Mouse (Mus musculus): ENCODE data around the gene Hoxd9.

Hoxd9 gene

DNA sequence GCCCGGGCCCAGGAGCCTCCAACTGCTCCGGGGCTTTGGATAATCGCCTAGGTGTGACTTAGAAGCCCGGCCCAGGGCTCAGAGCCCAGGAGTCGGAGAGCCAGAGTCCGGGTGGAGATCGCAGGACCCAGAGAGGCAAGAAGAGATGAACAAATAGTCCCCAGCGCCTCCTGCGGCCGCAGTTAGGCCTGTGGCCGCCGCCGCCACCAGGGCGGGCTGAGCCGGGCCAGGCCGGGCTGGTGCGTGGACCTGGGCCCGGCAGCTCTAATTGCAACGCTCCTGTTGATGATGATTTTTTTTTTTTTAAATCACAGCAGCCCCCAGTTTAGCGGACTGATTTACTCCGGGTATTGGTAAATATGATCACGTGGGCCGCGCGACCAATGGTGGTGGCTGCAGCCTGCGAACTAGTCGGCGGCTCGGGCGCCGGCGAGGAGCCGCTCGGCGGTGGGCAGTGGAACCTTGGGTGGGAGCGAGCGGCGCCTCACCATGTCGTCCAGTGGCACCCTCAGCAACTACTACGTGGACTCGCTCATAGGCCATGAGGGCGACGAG, at the start of gene Hoxd9:
Hoxd9 (plus strand) TSS at position 161 of the 555 bp plus-strand sequence.
- no peak for DNase-seq (ENCODE audit: low spot score in 2 of 2)

DNA sequence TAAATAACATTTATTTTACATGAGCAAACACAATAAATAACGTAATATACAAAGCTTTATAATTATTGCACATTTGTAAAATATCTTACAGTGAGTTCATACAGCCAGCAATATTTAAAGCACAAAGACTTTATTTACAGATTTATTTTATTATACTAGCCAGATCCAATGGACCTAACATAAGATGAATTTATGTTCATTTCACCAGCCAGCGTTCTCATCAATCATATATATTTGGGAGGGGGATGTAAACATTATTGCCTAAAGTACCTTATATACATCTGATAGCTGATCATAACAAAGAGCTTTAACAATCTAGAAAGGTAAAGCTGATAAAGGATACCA, 44.6 kb upstream of the Hoxd9 start:
- no peak for DNase-seq (ENCODE audit: low spot score in 2 of 2)

DNA sequence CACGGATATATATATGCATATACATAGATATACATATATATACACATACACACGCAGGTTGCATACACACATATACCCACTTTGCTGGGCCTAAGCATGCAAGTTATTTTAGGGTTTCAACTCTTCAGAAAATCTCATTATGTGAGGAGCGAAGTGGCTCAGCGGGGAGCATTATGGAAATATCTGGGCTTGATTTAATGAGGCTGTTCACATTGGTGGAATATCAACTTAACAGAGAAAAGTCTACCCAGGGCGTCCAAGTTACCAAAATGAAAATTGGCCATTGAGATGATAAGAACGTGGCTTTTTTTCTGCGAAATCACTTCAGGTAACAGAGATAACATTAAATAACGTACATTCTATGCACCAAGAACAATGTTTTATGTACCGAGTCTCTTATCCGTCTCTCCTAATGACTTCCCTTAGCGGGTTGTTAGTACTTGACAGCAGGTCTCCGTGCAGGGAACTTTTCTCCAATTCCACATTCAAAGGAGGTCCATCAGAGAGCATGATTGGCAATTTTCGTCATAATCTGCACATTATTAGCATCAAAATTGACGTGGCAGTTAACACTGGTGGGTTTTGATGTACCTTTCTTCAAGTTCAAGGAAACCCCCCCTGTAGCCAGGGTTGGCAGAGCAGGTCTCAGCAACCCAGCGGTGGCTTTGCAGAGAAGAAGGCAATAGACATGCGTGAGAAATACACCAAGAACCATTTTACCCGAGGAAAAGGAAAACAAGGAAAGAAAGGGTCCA, 43.6 kb upstream of the Hoxd9 start:
- no peak for DNase-seq (ENCODE audit: low spot score in 2 of 2)

DNA sequence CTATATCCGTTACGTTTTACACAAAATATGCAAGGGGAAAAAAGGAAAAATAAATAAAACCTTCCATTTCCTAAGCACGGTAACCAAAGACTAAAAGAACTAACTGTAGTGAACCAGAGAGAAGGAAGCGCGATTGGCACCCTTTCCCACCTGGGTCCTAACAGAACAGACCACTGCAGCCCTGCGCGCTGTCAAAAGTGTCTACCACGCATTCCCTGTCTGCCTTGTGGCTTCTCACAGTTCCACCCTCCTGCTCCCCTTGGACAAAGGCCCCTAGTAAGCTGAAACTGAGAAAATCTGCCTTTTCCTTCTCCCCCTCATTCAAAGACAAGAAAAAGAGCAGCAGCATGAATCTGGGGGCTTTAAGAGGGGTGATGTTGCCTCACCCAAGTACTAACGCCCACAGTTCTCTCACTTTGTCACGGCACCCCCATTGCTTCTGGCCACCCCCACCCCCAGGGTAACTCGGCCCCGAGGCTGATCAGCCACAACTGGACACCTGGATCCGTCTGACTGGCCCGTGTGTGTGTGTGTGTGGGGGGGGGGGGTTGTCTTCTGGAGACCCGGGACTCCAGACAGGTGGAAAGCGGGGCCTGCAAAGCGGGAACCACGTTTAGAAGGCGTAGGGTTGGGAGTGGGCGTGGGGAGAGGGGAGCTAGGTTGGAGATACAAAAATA, 42.6 kb upstream of the Hoxd9 start:
- no peak for DNase-seq (ENCODE audit: low spot score in 2 of 2)

DNA sequence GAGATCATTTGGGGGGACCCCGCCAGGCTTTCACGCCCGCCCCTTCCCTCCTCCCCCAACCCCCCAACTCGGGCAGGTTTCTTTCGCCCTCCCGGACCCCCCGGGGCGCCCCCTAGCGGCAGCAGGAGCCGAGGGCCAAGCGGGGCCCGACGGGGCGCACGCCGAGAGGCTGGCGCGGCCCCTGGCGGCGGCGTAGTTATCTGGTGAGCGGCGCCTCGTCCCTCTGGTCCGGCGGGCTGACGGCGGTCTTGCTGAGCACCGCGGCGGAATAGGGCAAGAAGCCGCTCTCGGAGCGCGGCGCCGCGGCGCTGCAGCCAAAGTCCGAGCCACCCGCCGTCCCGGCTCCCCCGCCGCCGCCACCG, 42.1 kb upstream of the Hoxd9 start:
- DNase-seq (ENCODE audit: low spot score in 2 of 2): no peak

DNA sequence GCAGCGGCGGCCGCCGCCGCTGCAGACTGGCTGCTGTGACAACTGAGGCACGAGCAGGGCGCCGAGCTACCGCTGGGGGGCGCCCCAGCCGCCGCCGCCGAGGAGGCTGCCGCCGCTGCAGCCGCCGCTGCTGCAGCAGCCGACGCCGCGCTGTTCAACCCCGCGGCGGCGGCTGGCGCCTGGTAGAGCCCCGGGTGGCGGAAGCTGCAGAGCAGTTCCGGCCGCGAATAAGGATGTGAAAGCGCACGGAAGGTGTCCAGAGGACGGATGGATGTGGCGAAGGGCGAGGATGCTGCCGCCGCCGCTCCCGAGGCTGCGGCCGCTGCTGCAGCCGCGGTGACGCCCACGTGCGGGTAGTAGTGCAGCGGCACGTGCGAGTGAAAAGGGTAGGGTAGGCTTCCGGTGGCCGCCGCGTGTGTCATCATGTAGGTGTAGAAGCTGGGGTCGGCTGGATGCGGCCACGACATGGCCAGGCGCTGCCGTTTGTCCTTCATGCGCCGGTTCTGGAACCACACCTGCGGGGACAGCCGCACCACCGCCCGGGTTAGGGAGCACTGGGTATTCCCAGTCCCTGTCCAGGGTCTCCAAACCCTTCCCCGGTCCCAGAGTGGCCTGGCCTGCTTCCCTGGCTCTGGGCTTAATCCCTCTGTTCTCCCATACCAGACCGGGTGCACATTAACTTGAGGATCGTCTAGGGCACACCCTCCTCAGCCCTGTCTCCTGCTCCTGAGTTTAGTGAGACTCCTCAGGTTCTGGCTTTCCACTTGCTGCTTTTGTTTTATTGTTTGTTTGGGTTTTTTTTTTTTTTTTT, 41.5 kb upstream of the Hoxd9 start:
- no peak for DNase-seq (ENCODE audit: low spot score in 2 of 2)

DNA sequence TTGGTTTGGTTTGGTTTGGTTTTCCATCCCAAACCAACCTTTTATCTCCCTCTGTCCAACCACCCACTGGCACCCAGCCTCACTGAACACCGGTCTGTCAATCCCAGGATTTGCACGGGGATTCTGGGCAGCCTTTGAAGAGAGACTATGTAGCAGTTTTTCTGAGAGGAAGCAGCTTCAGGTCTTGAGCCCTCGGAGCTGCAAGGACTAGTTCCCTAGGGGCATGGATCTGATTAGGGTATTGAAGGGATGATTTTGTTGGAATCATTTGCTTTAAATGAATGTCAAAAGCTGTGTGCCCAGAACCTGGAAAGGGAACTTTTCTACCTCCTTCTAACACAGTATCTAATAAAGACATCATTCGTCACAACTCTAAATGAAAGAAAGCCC, 40.9 kb upstream of the Hoxd9 start:
- no peak for DNase-seq (ENCODE audit: low spot score in 2 of 2)

DNA sequence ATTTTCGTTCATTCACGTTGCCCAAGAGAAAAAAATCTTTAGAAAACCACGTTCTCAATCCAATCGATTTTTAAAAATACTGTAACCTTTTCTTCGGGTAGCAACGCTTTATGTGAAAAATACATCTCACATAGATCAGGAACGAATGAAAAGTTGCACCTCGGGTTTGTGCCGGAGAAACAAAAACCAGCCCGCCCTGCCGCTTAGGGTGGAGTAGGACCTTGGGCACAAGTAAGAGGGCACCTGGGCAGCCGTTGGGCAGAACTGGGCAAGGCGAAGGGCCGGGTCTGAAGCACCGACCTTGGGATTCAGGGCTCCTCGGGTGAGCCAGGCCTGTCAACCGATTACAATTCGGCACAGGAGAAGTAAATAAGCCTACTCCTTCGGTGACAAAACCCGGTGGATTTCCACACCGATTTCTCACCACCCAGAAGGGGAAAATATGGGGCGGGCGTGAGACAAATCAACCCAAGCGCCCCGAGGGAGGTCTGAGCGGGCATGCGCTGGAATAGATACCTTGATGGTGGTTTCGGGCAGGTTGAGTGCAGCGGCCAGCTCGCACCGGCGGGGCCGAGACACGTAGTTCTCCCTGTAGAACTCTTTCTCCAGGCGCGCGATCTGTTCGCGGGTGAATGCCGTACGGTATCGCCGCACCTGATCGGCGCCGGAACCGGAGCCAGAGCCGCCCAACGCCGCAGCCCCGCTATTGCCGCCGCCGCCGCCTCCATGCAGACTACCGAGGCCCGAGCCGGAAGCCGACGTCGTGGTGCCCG, 40.1 kb upstream of the Hoxd9 start:
- DNase-seq (ENCODE audit: low spot score in 2 of 2): no peak

DNA sequence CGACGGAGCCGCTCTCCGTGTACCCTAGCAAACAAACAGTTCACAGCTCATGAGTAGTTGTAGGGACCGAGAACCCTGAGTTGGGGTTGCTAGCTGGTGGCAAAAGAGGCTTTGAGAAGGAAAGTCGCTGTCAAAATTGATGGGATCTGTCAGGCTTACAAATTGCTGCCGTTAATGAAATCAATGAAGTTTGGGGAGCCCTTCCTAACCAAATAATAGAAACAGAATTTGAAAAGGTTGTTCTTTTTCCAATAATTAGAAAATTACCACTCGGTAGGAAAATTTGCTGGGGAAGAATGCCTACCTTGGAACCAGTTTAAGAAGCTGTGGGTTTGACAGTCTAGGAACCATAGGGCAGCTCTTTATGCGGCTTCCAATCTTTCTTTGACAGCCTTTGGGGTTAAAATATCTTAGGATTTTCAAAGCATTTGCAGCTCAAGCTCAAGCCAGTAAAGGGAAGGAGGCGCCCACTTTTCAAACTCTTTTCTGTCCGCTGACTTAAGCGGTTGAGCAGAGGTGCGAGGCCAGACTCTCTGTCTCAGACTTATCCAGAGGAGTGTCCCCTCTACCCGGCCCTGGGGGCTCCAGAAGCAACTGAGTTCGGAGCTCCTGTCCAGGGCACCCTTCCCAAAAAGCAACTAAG, 39.4 kb upstream of the Hoxd9 start:
- no peak for DNase-seq (ENCODE audit: low spot score in 2 of 2)

DNA sequence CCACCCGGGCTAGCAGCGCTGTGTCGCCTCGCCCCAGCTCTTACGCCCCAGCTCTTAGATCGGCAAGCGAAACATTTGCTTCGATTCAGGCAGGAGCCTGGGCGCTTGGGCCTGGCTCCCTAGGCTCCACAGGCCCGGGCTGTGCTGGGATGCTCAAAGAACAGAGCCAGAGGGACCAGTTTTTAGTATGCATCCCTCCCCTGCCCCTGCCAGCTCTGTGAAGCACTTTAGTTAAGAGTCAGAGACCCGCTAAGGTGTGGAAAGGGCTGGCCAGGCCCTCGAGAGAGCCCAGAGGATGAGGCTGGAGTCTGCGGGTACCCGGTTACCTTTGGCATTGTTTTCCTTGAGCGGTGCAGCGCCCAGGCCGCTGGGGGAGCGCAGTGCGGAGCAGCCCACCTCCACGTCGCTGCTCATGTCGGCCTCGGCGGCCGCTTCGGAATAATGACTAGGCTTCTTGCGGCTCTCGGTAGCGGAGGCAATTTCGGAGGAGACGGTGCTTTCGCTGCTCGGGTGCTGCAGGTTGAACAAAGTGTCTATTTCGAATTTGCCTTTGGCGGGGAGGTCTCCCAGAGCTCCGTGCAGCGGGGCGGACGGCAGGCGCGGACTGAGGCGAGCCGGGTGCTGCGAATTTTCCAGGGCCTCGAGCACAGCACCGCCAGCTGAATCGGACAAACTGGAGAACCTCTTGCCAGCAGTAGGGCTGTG, 38.7 kb upstream of the Hoxd9 start:
- DNase-seq (ENCODE audit: low spot score in 2 of 2): no peak

DNA sequence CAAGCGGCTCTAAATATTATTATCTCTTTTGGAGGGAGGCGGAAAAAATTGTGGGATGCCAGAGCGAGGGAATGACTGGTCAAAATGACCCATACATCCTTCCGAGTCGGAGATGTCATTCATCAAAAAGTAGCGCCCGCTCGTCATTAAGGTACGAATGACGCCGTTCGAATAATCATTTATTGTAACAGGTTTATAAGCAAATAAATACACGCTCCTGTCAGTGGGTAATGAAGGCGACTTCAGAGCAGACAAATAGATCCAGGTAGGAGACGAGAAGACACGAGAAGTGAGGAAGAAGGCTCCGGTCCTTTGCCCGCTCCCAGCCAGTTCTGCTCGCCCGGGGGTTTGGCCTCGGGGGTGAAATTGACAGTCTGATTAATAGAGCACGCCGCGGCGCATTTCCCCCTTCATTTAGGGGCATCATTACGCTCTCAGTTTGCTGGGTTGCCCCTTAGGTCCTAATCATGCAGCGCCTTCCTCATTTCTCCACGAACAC, 38.0 kb upstream of the Hoxd9 start, which contains the start of gene Evx2:
Evx2 (minus strand) TSS at position 51 of the 499 bp plus-strand sequence.
- DNase-seq (ENCODE audit: low spot score in 2 of 2): no peak

DNA sequence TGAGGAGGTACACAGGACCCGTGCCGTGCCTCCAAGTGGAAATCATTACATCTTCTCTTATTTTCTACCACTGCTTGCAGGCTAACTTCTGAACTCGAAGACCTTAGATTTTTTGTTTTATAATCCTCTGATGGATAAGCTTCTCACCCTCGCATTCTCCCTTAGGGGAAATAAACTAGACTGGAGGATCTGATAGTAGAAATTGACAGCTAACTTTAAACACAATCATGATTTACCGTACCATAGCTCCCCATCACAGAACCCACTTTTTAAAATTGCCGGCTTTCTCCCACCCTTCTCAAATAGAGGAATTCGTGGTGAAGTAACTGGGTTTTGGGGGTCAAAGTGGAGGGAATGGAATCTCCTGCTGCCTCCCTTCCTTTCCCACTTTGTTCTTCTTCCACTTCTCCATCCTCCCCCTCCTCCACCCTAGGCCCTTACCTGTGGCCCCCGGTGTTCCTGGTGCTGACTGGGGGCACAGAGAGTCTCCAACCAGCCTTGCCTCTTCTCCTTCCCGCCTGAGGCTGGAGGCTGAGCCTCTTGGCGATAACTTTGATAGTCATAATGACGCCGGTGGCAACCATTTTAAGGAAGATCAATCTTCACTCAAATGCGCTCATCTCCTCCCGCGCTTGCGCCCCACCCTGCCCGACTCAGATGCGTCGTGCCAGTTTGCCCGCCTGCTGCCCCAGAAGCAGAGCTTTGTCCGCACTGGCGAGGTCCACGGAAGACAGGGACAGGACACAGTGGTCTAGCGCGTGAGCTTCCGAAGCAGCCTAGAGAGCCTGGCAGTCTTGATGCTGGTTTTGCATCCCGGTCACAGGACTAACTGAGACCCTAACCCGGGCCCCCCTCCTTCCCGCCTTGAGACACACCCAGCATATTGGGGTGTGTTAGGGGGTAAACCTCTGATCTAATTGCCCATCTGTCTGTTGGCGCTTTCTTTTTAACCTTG, 36.8 kb upstream of the Hoxd9 start:
- DNase-seq (ENCODE audit: low spot score in 2 of 2): no peak

DNA sequence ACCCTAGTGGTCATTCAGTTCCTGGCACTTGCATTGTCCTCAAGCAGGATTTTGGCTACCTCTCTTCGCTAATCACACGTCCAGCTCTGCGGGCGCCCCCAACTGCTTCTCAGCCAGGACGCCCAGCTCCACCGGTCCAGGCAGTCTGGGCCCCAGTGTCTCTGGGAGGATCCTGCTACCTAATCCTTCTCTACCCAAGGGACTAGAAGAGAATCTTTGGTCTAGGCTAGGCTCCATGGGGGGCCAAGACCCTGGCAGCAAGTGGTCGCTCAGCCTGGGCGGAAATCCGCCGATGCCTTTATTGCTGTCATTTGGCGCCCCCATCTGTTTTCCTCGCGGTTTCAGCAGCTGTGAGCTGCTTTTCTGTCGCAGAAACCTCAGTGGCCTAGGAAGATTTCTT, 35.8 kb upstream of the Hoxd9 start:
- DNase-seq (ENCODE audit: low spot score in 2 of 2): no peak

DNA sequence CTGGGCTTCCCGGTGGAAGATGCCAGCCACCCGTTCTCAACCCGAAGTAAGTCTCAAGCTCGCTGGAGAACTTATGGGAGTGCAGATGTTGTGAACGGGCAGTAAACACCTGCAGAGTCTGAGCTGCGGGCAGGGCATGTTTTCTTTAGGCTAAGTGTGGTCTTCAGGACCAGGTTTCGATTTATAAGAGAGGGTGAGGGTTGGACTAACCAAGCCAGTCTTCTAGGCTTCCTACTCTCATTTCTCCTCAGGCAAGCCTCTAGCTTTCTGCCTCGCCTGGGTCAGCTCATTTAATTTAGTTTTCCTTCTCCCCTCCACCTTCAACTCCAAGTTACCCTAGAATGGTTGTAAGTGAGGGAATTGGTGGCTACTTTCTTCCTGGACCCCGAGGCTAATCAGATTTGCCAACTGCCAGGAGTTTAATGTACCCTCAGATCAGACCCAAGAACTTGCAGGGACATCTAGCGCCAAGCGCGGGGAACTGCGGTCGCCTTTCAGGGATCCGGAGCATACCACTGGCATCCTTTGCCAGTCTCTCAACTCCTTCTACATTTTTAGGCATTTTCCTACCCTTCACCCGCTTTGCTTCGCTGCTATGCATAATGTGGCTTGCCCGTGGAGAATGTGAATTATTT, 34.1 kb upstream of the Hoxd9 start:
- DNase-seq (ENCODE audit: low spot score in 2 of 2): no peak

DNA sequence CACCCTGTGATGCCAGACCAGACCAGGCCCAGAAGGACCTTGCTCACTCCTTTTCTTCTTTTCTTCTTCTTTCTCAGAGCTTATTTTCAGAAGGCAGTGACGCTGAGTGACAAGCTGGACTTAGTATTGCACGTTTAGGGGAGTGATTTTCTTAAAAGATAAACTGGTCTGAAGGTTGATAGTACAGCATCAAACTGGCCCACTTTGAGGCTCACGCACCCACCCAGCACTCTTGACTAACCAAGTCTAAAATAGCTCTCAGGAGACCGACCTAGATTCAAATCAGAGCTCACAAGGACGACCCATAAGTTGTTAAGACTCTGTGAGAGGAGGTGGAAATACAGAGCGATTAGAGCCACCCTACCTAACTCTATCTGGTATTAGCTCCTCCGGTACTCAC, 31.1 kb upstream of the Hoxd9 start:
- no peak for DNase-seq (ENCODE audit: low spot score in 2 of 2)

DNA sequence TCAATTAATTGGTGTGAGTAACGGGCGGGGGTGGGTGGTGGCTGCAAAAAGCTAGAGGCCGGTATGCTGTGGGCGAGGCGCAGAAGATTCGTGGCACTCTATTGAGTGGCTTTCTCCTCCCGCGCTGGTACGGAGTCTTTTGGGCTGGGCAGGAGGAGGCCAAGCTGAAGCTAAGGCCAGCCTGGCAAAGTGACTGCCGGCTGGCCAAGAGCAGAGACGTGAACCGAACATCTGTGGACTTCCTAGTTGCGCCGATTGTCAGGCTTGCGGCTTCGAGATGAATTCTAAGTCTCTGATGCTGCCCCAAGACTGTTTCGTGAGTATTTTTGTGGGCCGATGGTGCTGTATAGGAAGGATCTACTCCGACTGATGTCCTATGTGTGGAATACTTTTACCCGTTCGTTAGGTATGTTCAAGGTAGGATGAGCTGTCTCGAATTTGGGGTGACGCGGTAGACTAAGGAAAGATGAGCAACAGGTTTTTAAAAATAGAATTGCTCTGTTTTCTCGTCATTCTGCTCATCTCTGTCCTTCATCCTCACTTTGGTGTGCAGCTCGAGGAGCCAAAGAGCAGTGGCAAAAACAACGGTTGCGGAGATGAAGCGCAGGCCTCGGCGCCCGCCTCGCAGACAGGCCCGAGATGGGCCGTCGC, 30.2 kb upstream of the Hoxd9 start:
- no peak for DNase-seq (ENCODE audit: low spot score in 2 of 2)

DNA sequence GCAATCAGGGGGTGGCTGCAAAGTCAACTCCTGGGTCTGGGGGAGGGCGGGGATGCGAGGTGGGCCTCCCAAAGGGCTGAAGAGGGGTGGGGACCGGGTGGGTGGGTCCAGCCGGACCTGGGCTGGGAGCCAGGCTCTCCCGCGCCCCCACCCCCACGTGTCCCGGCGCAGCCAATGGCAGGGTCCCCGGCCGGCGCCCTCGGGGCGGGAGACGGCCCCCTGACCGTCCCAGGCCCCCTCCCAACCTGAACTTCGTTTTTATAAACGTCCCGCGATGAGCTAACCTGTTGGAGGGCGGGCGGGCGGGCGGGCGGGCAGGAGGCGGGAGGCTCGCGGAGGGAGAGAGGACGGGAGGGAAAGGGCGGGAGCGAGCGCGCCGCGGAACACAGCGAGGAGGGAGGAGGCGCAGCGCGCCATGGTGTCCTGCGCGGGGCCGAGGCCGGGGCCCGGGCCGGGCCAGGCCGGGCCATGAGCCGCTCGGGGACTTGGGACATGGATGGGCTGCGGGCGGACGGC, 29.6 kb upstream of the Hoxd9 start, which contains the start of gene Hoxd13:
Hoxd13 (plus strand) TSS at position 469 of the 516 bp plus-strand sequence.
- no peak for DNase-seq (ENCODE audit: low spot score in 2 of 2)
